Mouse (Mus musculus) lung, embryonic 14.5 days (tissue): ENCODE results near the gene Nudt21. TPM values are rescaled to one million over a fixed set of nuclear protein-coding genes. Genes with fewer than 3 reads are reported as not detected.
A peak's percentile ranks its signal among the peaks of the same experiment; 100 is the strongest.

Source experiments
- ATAC-seq: fragments of 200-750 bp; cut with Nextera tagmentation; 2 replicates; pipeline ENCODE4 v1.8.0; 2017; ENCODE audit warnings: mild to moderate bottlenecking, moderate TSS enrichment, moderate library complexity; ENCODE audit not compliant: insufficient read depth
- DNase-seq: peaks from one replicate; pipeline ENCODE4 v3.0.0-alpha.2; 2015
- H3K27ac ChIP-seq: fragments of 300-500 bp; sonication (generic); 2 replicates; pipeline ENCODE4 v1.5.1; 2014; ENCODE audit warnings: low read depth, mild to moderate bottlenecking, moderate library complexity
- H3K27me3 ChIP-seq: fragments of 300-500 bp; sonication (generic); 2 replicates; pipeline ENCODE4 v1.6.1; 2014; ENCODE audit warnings: low read length, control low read depth; ENCODE audit not compliant: insufficient read depth
- H3K36me3 ChIP-seq: fragments of 300-500 bp; sonication (generic); 2 replicates; pipeline ENCODE4 v1.6.1; 2014; ENCODE audit warnings: control low read depth; ENCODE audit not compliant: insufficient read depth
- H3K4me1 ChIP-seq: fragments of 300-500 bp; sonication (generic); 2 replicates; pipeline ENCODE4 v1.6.1; 2014; ENCODE audit warnings: antibody characterized with exemption, control low read depth; ENCODE audit not compliant: insufficient read depth
- H3K4me2 ChIP-seq: fragments of 300-500 bp; sonication (generic); 2 replicates; pipeline ENCODE4 v1.6.1; 2014; ENCODE audit warnings: mild to moderate bottlenecking
- H3K4me3 ChIP-seq: fragments of 300-500 bp; sonication (generic); 2 replicates; pipeline ENCODE4 v1.5.1; 2014; ENCODE audit warnings: low read depth, low read length
- H3K9ac ChIP-seq: fragments of 300-500 bp; sonication (generic); 2 replicates; pipeline ENCODE4 v1.6.1; 2014
- H3K9me3 ChIP-seq: fragments of 300-500 bp; sonication (generic); 2 replicates; pipeline ENCODE4 v1.6.1; 2016; ENCODE audit warnings: low read depth, low read length, control low read depth
- CTCF ChIP-seq: IDR thresholded peaks from 2 replicates; pipeline ENCODE4 v1.5.1; 2016; ENCODE audit warnings: antibody characterized with exemption, low read depth
- WGBS: fragments of 180-500 bp; shearing (Covaris S2); extraction: QIAGEN DNeasy Blood & Tissue Kit; methylation state at CpG from one replicate; pipeline ENCODE4 v1.1.7; 2014; 5-methylcytosine and 5-hydroxymethylcytosine counted together
- polyA plus RNA-seq: library from polyadenylated mRNA; unstranded; fragments of >200 nt; fragmentation: Nextera tagmentation; extraction: Ambion mirVana; gene quantifications from 2 replicates; pipeline ENCODE4 v1.2.1, GENCODE M21; 2014

Nudt21 gene
- polyA plus RNA-seq = 134 and 140 TPM in 2 replicates

DNA sequence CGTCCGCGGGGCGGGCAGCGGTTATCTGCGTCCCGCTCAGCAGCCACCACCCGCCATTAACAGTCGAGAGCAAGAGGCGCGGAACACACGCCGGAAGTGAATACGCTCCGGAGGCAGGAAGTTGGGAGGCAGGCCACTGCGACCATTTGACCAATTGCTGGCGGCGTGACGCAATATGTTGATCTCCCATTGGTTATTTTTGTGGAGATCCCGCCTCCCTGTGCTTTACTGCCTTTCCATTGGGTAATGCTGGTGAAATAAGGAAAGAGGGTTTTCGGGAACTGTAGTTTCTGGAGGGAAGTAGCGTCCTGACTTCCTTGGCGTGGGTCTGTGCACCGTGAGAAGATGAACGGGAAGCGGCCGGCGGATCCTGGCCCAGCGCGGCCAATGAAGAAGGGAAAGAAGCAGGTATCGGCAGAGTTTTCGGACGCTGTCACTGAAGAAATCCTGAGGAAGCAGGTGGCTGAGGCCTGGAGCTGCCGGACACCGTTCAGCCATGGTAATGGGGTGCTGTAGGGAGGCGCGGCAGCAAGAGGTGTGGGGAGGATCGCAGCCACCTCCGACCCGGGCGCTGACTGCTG lies at the start of gene Nudt21, which contains the start of gene Ogfod1:
Gene Nudt21 (minus strand): TSS at position 88 of the 581 bp plus-strand sequence.
Gene Ogfod1 (plus strand): TSS at position 255 of the 581 bp plus-strand sequence.
- peak; percentile 99 for DNase-seq
- Histone ChIP-seq H3K9me3 (no peaks in the 10 kb centered on the region), H3K4me1 (peaks cover 7% of the 10 kb centered on the region; the same call in 1 of the 2 replicates), H3K4me3 (peak within 1 kb of the TSS; percentile 66), H3K36me3 (no peaks in the 10 kb centered on the region), H3K27me3 (no peaks in the 10 kb centered on the region), H3K9ac (peak within 1 kb of the TSS; percentile 72), H3K27ac (peak within 1 kb of the TSS; percentile 84), H3K4me2 (peak within 1 kb of the TSS; percentile 83)
- under 1% methylated on average over 40 of the region's 41 CpGs for WGBS
- peak; percentile 99 for ATAC-seq
- no peak for TF ChIP-seq CTCF

DNA sequence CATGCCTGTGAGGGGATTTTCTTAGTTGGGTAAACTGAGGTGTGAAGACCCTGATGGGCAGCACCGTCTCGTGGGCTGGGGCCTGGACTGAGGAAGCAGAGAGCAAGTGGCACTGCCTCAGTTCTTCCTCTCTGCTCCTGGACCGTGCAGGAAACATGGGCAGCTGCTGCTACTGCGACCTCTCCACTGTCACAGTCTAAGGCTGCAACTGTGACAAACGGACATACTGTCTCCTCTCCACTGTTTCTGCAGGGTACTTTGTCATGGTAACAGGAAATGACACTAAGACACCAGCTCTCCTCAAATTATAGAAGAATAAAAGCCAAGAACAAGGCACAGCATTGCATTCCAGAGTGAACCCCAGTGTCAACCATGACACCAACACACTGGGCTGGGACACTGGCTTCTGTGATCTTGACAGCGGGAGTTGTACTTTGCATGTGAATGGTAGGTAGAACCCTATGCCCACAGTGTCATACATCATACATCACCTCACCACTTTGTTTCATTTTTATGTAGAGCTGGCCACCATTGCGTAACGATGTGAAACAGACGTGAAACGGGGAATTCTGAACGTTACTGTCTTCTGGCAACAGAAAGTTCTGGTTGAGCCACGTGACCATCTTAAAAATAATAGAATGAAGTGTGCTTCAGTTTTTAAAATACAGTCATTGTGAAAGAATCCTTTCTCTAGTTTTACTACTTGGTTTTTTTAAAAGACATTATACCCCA lies 39.8 kb upstream of the Nudt21 start:
- 82% methylated on average over 12 of the region's 12 CpGs for WGBS
- Histone ChIP-seq H3K4me2 (no peak overlapping the region), H3K27ac (no peak overlapping the region), H3K36me3 (no peaks in the 10 kb centered on the region), H3K9ac (no peak overlapping the region), H3K4me1 (no peaks in the 10 kb centered on the region), H3K27me3 (no peaks in the 10 kb centered on the region), H3K9me3 (no peaks in the 10 kb centered on the region), H3K4me3 (no peak overlapping the region)
- DNase-seq (no peak), ATAC-seq (no peak)
- no peak for TF ChIP-seq CTCF

DNA sequence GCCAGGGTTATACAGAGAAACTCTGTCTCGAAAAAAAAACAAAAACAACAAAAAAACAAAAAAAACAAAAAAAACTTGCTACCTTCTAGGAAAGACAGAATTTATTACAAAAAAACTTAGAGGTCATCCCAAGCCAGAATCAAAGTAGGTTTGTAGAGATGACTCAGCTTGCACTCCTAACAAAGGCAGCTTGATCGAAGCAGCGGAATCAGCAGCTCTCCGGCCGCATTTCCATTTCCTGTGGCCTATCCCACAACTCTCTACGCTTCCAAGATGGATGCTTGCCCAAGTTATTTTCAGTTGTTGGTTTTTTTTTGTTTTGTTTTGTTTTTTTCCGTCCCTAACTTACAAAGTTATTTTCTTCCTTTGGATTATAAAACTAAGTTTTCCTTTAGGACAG lies 32.0 kb upstream of the Nudt21 start:
- H3K27me3 ChIP-seq = no peaks in the 10 kb centered on the region
- no peaks in the 10 kb centered on the region for H3K9me3 ChIP-seq
- DNase-seq (no peak), ATAC-seq (no peak)
- WGBS = 96% methylated on average over 7 of the region's 7 CpGs
- no peak for TF ChIP-seq CTCF
- no peak overlapping the region for H3K4me3 ChIP-seq
- H3K4me1 ChIP-seq = no peaks in the 10 kb centered on the region
- H3K27ac ChIP-seq = no peak overlapping the region
- peaks cover 23% of the 10 kb centered on the region for H3K36me3 ChIP-seq
- H3K4me2 ChIP-seq = no peak overlapping the region
- no peak overlapping the region for H3K9ac ChIP-seq

DNA sequence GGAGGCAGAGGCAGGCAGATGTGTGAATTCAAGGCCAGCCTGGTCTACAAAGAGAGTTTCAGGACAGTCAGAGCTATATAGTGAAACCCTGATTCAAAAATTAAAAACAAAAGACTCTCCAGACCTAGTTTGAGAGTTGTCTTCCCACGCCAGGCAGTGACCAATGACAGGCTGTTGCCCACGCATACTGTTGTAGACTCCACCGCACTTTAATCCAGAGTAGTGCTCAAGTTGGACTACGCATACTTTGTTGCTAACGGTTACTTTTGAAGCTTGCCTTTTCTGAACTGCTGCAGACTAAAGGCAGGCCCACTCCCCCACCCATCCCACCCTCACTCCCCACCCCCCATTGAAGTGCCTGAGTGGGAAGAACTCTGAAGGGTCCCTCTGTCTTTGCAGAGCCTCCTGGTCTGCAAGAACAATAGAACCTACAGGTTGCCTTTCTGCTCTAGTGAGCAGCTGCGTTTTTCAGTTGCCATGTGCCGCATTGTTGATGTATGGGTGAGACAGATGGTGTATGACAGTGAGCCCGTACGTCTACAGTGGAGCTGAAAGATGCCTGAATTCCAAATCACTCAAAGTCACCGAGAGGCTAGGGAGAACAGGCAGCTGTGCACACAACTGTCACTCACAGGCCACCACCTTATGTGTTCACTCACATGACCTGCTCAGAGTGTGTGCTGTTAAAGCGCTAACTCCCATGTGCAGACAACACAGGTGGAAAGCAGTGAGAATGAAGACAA lies 29.5 kb upstream of the Nudt21 start:
- Histone ChIP-seq H3K36me3 (peaks cover 29% of the 10 kb centered on the region), H3K4me2 (no peak overlapping the region), H3K27me3 (no peaks in the 10 kb centered on the region), H3K4me1 (no peaks in the 10 kb centered on the region), H3K9ac (no peak overlapping the region), H3K27ac (no peak overlapping the region), H3K9me3 (no peaks in the 10 kb centered on the region), H3K4me3 (no peak overlapping the region)
- TF ChIP-seq CTCF = no peak
- ATAC-seq = peak; percentile 17; the same call in 1 of the 2 replicates
- DNase-seq = no peak
- WGBS = 48% methylated on average over 11 of the region's 11 CpGs

DNA sequence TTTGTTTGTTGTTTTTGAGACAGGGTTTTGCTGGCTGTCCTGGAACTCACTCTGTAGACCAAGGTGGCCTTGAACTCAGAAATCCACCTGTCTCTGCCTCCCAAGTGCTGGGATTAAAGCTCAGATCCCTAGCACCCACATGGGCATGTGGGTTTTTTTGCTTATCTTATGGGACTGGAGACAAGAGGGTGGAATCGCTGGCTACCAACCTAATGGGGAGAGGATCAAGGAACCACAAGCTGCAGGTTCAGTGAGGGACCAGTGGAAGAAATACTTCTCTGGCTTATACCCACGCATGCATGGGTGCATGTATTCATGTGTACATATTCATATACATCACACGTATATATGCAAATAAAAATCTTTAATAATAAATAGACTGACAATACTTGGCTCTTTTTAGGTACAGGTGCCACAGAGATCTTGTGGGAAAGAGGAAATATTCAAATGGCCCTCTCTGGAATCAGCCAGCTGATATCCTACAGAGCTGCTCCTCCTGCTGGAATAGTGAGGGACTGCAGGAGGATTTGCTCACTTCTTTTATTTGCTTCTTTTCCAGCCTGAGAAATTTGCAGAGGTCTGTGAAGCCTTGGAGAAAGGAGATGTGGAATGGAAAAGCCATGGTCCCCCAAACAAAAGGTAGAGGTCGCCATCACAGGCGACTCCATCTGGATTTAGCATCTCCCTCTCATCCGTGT lies 20.5 kb upstream of the Nudt21 start:
- Histone ChIP-seq H3K4me3 (no peak overlapping the region), H3K27ac (no peak overlapping the region), H3K9ac (no peak overlapping the region), H3K4me1 (no peaks in the 10 kb centered on the region), H3K36me3 (peaks cover 40% of the 10 kb centered on the region), H3K27me3 (no peaks in the 10 kb centered on the region), H3K9me3 (no peaks in the 10 kb centered on the region), H3K4me2 (no peak overlapping the region)
- 57% methylated on average over 6 of the region's 6 CpGs for WGBS
- peak; percentile 81 for TF ChIP-seq CTCF
- ATAC-seq = no peak
- peak; percentile 80 for DNase-seq

DNA sequence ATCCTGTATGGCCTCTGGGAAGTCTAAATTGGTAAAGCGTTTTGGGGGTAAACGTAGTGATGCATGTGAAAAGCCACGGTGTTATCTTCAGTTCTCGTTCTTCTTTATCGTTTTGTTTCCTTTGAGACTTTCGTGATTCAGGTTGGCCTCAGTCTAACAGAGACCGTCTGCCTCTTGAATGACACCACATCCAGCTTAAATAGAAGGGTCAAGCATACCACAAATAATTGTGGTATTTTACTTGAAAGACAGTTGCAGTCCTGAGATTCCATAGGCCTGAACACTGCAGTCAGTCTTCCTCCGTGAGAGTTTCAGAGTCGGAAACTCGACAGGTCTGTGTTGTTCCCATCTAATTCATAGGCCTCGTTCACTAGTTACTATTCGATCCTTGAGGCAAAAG lies 15.9 kb upstream of the Nudt21 start:
- TF ChIP-seq CTCF = no peak
- 81% methylated on average over 12 of the region's 12 CpGs for WGBS

More for the DNA sequence above, 15.9 kb upstream of the Nudt21 start:
- peaks cover 26% of the 10 kb centered on the region; the same call in 1 of the 2 replicates for H3K36me3 ChIP-seq
- ATAC-seq (no peak), DNase-seq (no peak)
- no peak overlapping the region for H3K4me2 ChIP-seq
- no peaks in the 10 kb centered on the region for H3K27me3 ChIP-seq
- H3K4me3 ChIP-seq = no peak overlapping the region
- H3K27ac ChIP-seq = no peak overlapping the region
- no peaks in the 10 kb centered on the region for H3K9me3 ChIP-seq
- no peak overlapping the region for H3K9ac ChIP-seq
- no peaks in the 10 kb centered on the region for H3K4me1 ChIP-seq
